Mouse (Mus musculus): Measurements from ENCODE around the gene Lrrc23.
A peak's percentile ranks its signal among the peaks of the same experiment; 100 is the strongest.
"Not testable (repeated sequence)": the region's sequence is repeated elsewhere in the genome, so short reads cannot be mapped to it uniquely, and the experiment has no call there.

Gene Lrrc23

GRCm38 (mm10) chr6:124779222-124779983 is at the start of gene Lrrc23:
Lrrc23 (minus strand) TSS chr6:124779727.
- peak; percentile 93 for DNase-seq (ENCODE audit: low read depth)

- DNase-seq (ENCODE audit: low read depth): peak; percentile 50
These were observed 48.6 kb upstream of the Lrrc23 start for GRCm38 (mm10) chr6:124828101-124828592.

- no peak for DNase-seq (ENCODE audit: low read depth)
These were observed 42.5 kb upstream of the Lrrc23 start for GRCm38 (mm10) chr6:124822049-124822448.

GRCm38 (mm10) chr6:124820891-124821290 is 41.4 kb upstream of the Lrrc23 start:
- no peak for DNase-seq (ENCODE audit: low read depth)

GRCm38 (mm10) chr6:124817971-124818370 is 38.4 kb upstream of the Lrrc23 start:
- DNase-seq (ENCODE audit: low read depth): no peak

GRCm38 (mm10) chr6:124817563-124817962 is 38.0 kb upstream of the Lrrc23 start:
- no peak for DNase-seq (ENCODE audit: low read depth)

- DNase-seq (ENCODE audit: low read depth): no peak
These were observed 37.6 kb upstream of the Lrrc23 start for GRCm38 (mm10) chr6:124817125-124817524.

- DNase-seq (ENCODE audit: low read depth): no peak
These were observed 37.1 kb upstream of the Lrrc23 start for GRCm38 (mm10) chr6:124816611-124817010.

- no peak for DNase-seq (ENCODE audit: low read depth)
These were observed 35.6 kb upstream of the Lrrc23 start for GRCm38 (mm10) chr6:124814858-124815774.

GRCm38 (mm10) chr6:124814448-124814847 is 34.9 kb upstream of the Lrrc23 start:
- DNase-seq (ENCODE audit: low read depth): no peak

GRCm38 (mm10) chr6:124813933-124814332 is 34.4 kb upstream of the Lrrc23 start, which contains the start of gene Tpi1:
Tpi1 (minus strand) TSS chr6:124814296.
- peak; percentile 83 for DNase-seq (ENCODE audit: low read depth)

GRCm38 (mm10) chr6:124813496-124813895 is 34.0 kb upstream of the Lrrc23 start:
- DNase-seq (ENCODE audit: low read depth): peak; percentile 72

GRCm38 (mm10) chr6:124812848-124813247 is 33.3 kb upstream of the Lrrc23 start:
- DNase-seq (ENCODE audit: low read depth): no peak

GRCm38 (mm10) chr6:124811701-124812560 is 32.4 kb upstream of the Lrrc23 start:
- DNase-seq (ENCODE audit: low read depth): no peak

GRCm38 (mm10) chr6:124811403-124811665 is 31.8 kb upstream of the Lrrc23 start:
- no peak for DNase-seq (ENCODE audit: low read depth)

- DNase-seq (ENCODE audit: low read depth): not testable (repeated sequence)
These were observed 31.3 kb upstream of the Lrrc23 start for GRCm38 (mm10) chr6:124810566-124811402.

- DNase-seq (ENCODE audit: low read depth): no peak
These were observed 30.4 kb upstream of the Lrrc23 start for GRCm38 (mm10) chr6:124809775-124810538.

- DNase-seq (ENCODE audit: low read depth): peak; percentile 63
These were observed 29.7 kb upstream of the Lrrc23 start for GRCm38 (mm10) chr6:124809052-124809774.

GRCm38 (mm10) chr6:124808358-124809012 is 29.0 kb upstream of the Lrrc23 start, which contains the start of gene Spsb2:
Spsb2 (plus strand) TSS chr6:124808661.
- peak; percentile 47 for DNase-seq (ENCODE audit: low read depth)
